Mouse (Mus musculus) megakaryocyte, embryonic 14.5 days (primary cell): Measurements from ENCODE around the gene Stra8.

Experiments used
- FLI1 ChIP-seq: IDR thresholded peaks from 2 replicates; pipeline ENCODE4 v1.6.1; 2012; ENCODE audit warnings: low read length, inconsistent platforms, mixed read lengths
- GATA1 ChIP-seq: IDR thresholded peaks from 3 replicates; pipeline ENCODE4 v1.6.1; 2012; ENCODE audit warnings: mixed read lengths, low read length, inconsistent platforms, borderline replicate concordance

GRCm38 (mm10) chr6:34941496-34941895 is 21.5 kb downstream of the Stra8 start:
- TF ChIP-seq GATA1: no peak
- no peak for TF ChIP-seq FLI1
